Mouse (Mus musculus) heart, embryonic 14.5 days (tissue): ENCODE results near the gene Ski. TPM values are rescaled to one million over a fixed set of nuclear protein-coding genes. Genes with fewer than 3 reads are reported as not detected.
A peak's percentile ranks its signal among the peaks of the same experiment; 100 is the strongest.

Experiments
- ATAC-seq: fragments of 200-750 bp; cut with Nextera tagmentation; 2 replicates; pipeline ENCODE4 v1.8.0; 2017; ENCODE audit warnings: low read depth, moderate TSS enrichment; ENCODE audit not compliant: insufficient number of reproducible peaks, insufficient read depth, low FRiP score
- H3K27ac ChIP-seq, 2 experiments: fragments of 200-500 bp in 1 of 2; fragments of 300-500 bp in 1 of 2; sonication (generic) in 1 of 2; replicated peaks in 1 of 2; 2 replicates each; pipeline ENCODE4 v1.5.1; 2012 to 2014; ENCODE audit warnings: low read depth in 2 of 2, low read length in 2 of 2, control low read depth in 1 of 2, mild to moderate bottlenecking in 1 of 2, mixed read lengths in 1 of 2; ENCODE audit not compliant: control insufficient read depth in 1 of 2, insufficient read depth in 1 of 2
- H3K27me3 ChIP-seq: fragments of 300-500 bp; sonication (generic); 2 replicates; pipeline ENCODE4 v1.6.1; 2014; ENCODE audit warnings: mild to moderate bottlenecking, low read length, control low read depth; ENCODE audit not compliant: control insufficient read depth, insufficient read depth
- H3K36me3 ChIP-seq: fragments of 300-500 bp; sonication (generic); 2 replicates; pipeline ENCODE4 v1.6.1; 2014; ENCODE audit warnings: mild to moderate bottlenecking, control low read depth, low read length, mixed read lengths; ENCODE audit not compliant: control insufficient read depth, insufficient read depth
- H3K4me1 ChIP-seq, 2 experiments: fragments of 200-500 bp in 1 of 2; fragments of 300-500 bp in 1 of 2; sonication (generic) in 1 of 2; 2 replicates each; pipeline ENCODE4 v1.6.1; 2012 to 2014; ENCODE audit warnings: low read length in 2 of 2, control low read depth in 1 of 2, mixed read lengths in 1 of 2; ENCODE audit not compliant: control insufficient read depth in 2 of 2, insufficient read depth in 2 of 2
- H3K4me2 ChIP-seq: fragments of 300-500 bp; sonication (generic); 2 replicates; pipeline ENCODE4 v1.6.1; 2014; ENCODE audit warnings: mild to moderate bottlenecking, low read length
- H3K4me3 ChIP-seq, 2 experiments: fragments of 200-500 bp in 1 of 2; fragments of 300-500 bp in 1 of 2; sonication (generic) in 1 of 2; 2 replicates each; pipeline ENCODE4 v1.5.1; 2012 to 2014; ENCODE audit warnings: low read length in 2 of 2, mild to moderate bottlenecking in 2 of 2, control low read depth in 1 of 2, low read depth in 1 of 2, moderate library complexity in 1 of 2; ENCODE audit not compliant: control insufficient read depth in 1 of 2, insufficient read depth in 1 of 2
- H3K9ac ChIP-seq: fragments of 300-500 bp; sonication (generic); 2 replicates; pipeline ENCODE4 v1.6.1; 2014; ENCODE audit warnings: mild to moderate bottlenecking, low read length
- H3K9me3 ChIP-seq: fragments of 300-500 bp; sonication (generic); 2 replicates; pipeline ENCODE4 v1.6.1; 2016; ENCODE audit warnings: low read length, control low read depth; ENCODE audit not compliant: control insufficient read depth
- WGBS: fragments of 180-500 bp; shearing (Covaris S2); extraction: QIAGEN DNeasy Blood & Tissue Kit; methylation state at CpG from one replicate; pipeline ENCODE4 v1.1.7; 2014; 5-methylcytosine and 5-hydroxymethylcytosine counted together
- polyA plus RNA-seq: library from polyadenylated mRNA; unstranded; fragments of >200 nt; fragmentation: Nextera tagmentation; extraction: Ambion mirVana; gene quantifications from 2 replicates; pipeline ENCODE4 v1.2.1, GENCODE M21; 2014

The Ski gene
- polyA plus RNA-seq, 1 experiment from 2014 or later = 16.2 TPM

DNA sequence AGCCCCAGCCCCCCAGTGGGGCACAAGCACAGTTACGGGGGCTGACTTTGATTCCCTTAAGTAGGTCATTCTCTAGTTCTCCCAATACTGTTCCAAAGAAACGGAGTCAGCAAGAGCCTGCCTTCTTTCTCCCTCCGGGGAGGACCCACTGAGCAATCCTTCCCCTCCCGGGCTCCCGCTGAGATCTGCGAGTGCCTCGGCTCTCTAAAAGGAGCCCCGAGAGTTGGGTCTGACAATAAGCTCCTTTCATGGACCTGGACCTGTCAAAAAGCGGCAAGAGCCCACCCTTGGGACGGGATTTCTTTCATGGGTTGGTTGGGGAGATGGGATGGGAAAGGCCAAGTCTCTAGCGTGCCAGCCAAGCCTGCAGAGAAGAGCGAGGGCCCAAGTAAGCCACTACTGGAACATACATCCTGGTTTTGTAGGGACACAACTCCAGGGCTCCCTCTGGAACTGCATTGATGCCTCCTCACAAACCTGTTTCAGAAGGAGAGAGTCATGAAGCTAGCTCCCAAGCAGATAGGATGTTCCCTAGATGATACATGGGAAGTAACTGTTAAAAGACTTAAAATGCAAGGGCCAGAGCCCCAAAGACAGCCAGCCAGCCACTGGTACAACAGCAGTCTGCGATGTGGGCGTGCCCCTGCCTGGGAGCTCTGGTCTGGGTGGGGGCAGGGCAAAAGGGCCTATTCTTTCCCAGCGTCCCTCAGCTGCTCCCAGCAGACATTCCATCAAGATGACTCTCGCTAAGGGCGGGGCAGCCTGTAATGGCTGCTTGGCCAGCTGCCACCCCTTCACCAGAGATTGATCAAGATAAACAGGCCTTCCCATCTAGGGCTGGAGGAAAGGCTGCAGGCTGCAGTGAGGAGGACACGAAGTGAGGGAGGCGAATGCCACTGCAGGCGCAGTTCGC is 49.2 kb downstream of the Ski start:
- Histone ChIP-seq H3K4me3 (peak overlapping the region in 1 of 2 experiments; percentile 3; a peak in 1 of 4 replicates), H3K9me3 (no peaks in the 10 kb centered on the region), H3K9ac (peak overlapping the region; percentile 69), H3K36me3 (no peaks in the 10 kb centered on the region), H3K4me1 (peaks cover 77 to 88% of the 10 kb centered on the region in 2 experiments), H3K4me2 (peak overlapping the region; percentile 43), H3K27me3 (no peaks in the 10 kb centered on the region), H3K27ac (peak overlapping the region; percentile 86 to 95)
- ATAC-seq = peak; percentile 82
- WGBS = 8% methylated on average over 21 of the region's 21 CpGs

DNA sequence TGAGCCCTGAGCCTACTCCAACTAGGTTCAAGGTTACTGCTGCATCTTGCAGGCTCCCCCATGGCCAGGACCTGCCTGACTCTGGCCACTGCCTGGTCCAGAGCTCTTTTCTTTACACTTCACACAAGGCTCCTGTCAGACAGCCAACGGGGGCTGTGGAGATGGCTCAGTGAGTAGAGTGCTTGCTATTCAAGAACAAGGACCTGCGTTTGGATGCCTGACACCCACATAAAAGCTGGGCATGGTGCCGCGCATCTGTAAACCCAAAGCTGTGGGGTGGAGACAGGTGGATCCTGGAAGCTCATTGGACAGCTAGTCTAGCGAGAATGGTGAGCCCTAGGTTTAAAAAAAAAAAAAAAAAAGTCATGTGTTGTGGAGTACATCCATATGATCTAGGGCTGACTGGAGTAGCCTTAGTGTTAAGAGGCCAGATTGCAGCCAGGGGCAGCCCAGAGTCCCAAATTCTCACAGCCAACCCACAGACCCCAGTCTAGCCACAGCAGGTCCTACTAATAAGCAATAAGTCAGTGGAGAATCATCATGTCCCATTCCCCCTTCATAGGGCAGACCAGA is 50.3 kb downstream of the Ski start:
- WGBS = 65% methylated on average over 5 of the region's 5 CpGs
- peak overlapping the region; percentile 69; the same call in 1 of the 2 replicates for H3K9ac ChIP-seq
- H3K27ac ChIP-seq = peak overlapping the region; percentile 78 to 95
- H3K4me1 ChIP-seq = peaks cover 66 to 84% of the 10 kb centered on the region in 2 experiments
- no peak overlapping the region for H3K4me3 ChIP-seq
- H3K27me3 ChIP-seq = no peaks in the 10 kb centered on the region
- no peaks in the 10 kb centered on the region for H3K36me3 ChIP-seq
- H3K9me3 ChIP-seq = no peaks in the 10 kb centered on the region
- peak overlapping the region; percentile 43; the same call in 1 of the 2 replicates for H3K4me2 ChIP-seq
- ATAC-seq = no peak

DNA sequence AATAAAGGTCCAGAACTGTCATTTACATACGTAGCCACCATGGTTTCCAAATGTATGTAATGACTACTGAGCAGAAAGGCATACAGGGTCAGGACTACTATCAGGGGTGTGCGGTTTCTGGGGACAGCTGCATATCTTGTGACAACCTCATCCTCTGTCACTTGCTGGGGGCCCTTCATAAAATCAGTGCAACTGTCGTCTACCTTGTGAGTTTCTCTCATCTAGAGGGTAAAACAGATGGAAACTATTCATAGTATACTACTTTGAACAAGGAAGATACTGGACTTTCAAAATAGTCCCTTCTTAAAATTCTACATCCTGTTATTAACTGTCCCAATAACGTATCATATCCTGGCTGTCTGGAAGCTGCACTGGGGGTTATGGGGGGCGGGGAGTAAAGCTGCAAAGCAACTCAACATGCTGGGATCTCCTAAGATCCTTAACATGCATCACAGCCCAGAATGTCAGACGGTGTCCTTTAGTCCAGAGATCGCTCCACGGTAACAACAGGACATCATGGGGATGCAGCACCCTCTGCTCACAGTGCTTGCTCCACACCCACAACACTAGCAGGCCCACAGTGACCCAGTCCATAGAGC is 51.7 kb downstream of the Ski start:
- H3K9me3 ChIP-seq = no peaks in the 10 kb centered on the region
- ATAC-seq = no peak
- no peaks in the 10 kb centered on the region for H3K27me3 ChIP-seq
- H3K4me3 ChIP-seq = no peak overlapping the region
- H3K9ac ChIP-seq = peak overlapping the region; percentile 69; the same call in 1 of the 2 replicates
- 56% methylated on average over 8 of the region's 8 CpGs for WGBS
- no peaks in the 10 kb centered on the region for H3K36me3 ChIP-seq
- peak overlapping the region in 1 of 2 experiments; percentile 31; a peak in 1 of 4 replicates for H3K27ac ChIP-seq
- peak overlapping the region; percentile 27 for H3K4me2 ChIP-seq
- peaks cover 61 to 81% of the 10 kb centered on the region in 2 experiments for H3K4me1 ChIP-seq

DNA sequence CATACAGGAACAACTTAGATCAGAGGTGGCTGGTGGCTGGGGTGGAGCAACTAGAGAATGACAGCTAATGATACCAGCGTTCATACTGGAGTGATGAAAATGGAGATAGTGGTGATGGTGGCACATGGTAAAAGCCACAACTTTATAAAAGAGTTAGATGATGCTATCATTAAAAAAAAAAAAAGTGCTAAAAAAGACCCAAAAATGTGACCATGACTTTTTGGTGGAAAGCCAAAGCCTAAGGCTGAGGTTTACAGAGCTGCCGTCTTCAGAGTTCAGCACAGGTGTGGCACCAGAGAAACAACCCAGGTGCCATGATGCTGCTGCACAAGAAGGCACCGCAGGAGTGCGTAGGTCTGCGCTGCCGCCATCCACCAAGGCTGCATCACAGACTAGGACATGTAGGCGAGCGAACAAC is 53.5 kb downstream of the Ski start:
- H3K4me1 ChIP-seq = peaks cover 59 to 81% of the 10 kb centered on the region in 2 experiments
- no peaks in the 10 kb centered on the region for H3K9me3 ChIP-seq
- 94% methylated on average over 8 of the region's 8 CpGs for WGBS
- H3K4me3 ChIP-seq = no peak overlapping the region
- no peaks in the 10 kb centered on the region for H3K36me3 ChIP-seq
- H3K27me3 ChIP-seq = no peaks in the 10 kb centered on the region
- no peak for ATAC-seq
- H3K9ac ChIP-seq = no peak overlapping the region
- no peak overlapping the region for H3K27ac ChIP-seq
- H3K4me2 ChIP-seq = no peak overlapping the region

DNA sequence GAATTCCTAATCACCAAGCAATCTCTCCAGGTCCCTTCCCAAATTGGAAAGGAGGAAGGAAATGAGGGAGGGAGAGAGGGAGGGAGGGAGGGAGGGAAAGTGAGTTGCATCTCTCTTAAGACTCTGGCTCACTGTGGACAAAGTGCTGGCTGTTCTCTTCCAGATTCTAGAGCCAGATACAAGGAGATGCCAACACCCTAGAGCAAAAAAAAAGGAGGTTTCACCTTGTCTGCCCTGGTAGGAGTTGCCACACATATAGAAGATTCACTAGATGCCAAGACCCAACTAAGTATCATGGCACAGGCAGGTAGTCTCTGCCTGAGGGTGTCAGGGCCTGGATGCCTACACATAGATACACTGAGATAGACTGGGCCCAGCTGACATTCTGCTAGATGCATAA is 56.5 kb downstream of the Ski start:
- Histone ChIP-seq H3K36me3 (no peaks in the 10 kb centered on the region), H3K27ac (no peak overlapping the region), H3K9ac (no peak overlapping the region), H3K4me3 (no peak overlapping the region), H3K4me1 (peaks cover 57 to 81% of the 10 kb centered on the region in 2 experiments), H3K4me2 (no peak overlapping the region), H3K9me3 (no peaks in the 10 kb centered on the region), H3K27me3 (no peaks in the 10 kb centered on the region)
- ATAC-seq = no peak

DNA sequence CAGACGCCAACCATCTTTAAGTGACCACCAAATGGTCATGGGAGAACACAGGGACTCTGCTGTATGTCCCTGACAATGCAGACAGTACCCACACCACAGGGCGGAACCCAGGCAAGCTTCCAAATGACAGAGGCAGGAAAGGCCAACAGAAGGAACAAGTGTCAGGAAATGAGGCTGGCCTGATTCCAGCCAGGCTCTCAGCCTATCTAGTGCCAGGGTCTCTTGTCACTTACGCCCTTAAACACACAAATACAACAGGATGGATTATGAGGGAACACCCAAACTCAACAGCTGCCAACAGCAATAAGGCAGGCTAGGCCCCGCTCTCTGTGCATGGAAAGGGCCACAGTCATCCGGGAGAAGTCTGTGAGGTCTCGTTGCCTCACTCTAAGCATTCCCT is 57.8 kb downstream of the Ski start:
- H3K4me1 ChIP-seq = peaks cover 57 to 78% of the 10 kb centered on the region in 2 experiments
- H3K27me3 ChIP-seq = no peaks in the 10 kb centered on the region
- 0 out of 2 replicates have a peak overlapping the region, but pooled peaks have one; percentile 9 for H3K4me2 ChIP-seq
- 15% methylated on average over 6 of the region's 6 CpGs for WGBS
- H3K9me3 ChIP-seq = no peaks in the 10 kb centered on the region
- H3K4me3 ChIP-seq = no peak overlapping the region
- H3K9ac ChIP-seq = no peak overlapping the region
- peaks cover 9% of the 10 kb centered on the region; the same call in 1 of the 2 replicates for H3K36me3 ChIP-seq
- peak overlapping the region; percentile 44 to 77 for H3K27ac ChIP-seq
- peak; percentile 79 for ATAC-seq

DNA sequence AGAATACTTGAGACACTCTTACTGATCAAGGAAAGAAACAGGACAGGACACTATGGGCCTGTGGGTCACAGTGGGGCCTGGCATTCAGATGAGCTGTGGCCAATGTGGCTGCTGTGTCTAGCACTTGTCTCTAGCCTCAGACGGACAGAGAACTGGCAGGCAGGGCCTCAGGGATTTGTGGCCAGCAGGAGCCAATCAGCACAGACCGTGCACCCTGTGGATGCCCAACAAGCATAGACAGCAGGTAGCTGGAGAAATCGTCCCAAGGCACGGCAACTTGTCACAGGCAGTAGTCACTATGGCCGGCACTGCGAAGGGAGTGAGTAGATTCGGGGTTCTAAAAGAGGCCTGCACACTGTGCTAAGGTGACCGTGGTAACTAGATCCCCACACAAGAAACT is 58.7 kb downstream of the Ski start:
- no peak for ATAC-seq
- H3K4me2 ChIP-seq = no peak overlapping the region
- peaks cover 52 to 74% of the 10 kb centered on the region in 2 experiments for H3K4me1 ChIP-seq
- H3K9me3 ChIP-seq = no peaks in the 10 kb centered on the region
- 62% methylated on average over 8 of the region's 8 CpGs for WGBS
- H3K27me3 ChIP-seq = no peaks in the 10 kb centered on the region
- peak overlapping the region; percentile 21 to 77; a peak in 3 of 4 replicates for H3K27ac ChIP-seq
- H3K9ac ChIP-seq = no peak overlapping the region
- no peak overlapping the region for H3K4me3 ChIP-seq
- peaks cover 18% of the 10 kb centered on the region for H3K36me3 ChIP-seq
